Mouse (Mus musculus) regulatory T cell (primary cell): ENCODE measurements around the gene B4galt5.

Experiments
- in situ Hi-C: fragments of 300-600 bp; cut with MboI, MseI; formaldehyde crosslinking; loops from one replicate; pipeline ENCODE4 v1.15.1; 2025; ENCODE audit warnings: high pct_unique_total_duplicates

The B4galt5 gene

DNA sequence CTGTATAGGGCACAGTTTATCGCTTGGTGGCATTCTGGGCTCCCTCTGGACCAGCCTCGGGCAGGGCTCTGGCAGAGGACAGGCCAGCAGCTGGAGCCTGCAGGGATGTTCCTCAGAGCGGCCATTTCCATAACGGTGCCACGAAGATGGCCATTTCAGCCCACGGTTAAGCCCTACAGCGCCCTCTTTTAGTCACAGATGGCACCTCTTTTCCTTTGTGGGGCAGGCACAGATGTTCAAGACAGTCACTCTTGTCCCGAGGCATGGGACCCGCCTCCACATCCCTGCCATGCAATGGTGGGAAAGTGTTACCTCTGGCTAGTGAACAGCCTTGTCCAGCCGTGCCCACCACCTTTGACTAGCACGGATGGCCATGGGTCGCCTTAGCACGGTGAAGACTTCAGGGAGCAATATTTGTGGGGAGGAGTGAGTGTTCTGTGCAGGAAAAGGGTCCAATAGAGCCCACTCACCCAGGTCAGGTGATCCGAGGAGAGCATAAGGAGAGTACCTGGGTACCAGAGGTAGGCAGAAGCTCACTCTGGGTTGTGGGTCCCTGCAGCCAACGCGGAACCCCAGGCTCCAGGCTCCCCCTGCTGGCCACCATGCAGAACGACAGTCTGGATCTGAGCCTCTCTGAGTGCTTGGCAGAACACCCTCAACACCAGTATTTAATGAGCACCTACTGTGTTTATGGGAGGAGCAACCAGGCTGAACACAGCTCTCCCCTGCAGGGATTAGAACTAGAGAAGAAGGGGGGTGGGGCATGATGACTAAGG, 70.0 kb downstream of the B4galt5 start:
- in situ Hi-C loops = no loop called here

- in situ Hi-C loops = no loop called here
Observed at GRCm38 (mm10) chr2:167278011-167278410, 71.0 kb downstream of the B4galt5 start.

DNA sequence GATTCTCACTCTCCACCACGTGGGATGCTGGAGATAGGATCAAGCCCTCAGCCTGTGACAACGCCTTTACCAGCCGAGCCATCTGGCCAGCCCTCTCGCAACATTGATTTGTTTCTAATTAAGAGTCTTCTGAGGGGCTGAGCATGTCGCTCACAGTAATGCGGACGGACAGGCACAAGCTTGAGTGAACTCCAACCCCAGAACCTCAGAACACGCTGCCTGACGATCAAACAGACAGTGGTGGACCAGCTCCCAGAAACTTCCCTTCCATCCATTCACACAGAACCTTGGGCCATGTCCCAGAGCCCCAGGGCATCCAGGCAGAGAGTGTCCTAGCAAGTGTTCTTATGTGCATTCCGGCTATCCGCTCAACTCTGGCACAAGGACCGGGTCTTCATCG, 72.0 kb downstream of the B4galt5 start:
- in situ Hi-C loops = no loop called here

- in situ Hi-C loops = no loop called here
Observed at GRCm38 (mm10) chr2:167275856-167276255, 73.1 kb downstream of the B4galt5 start.

DNA sequence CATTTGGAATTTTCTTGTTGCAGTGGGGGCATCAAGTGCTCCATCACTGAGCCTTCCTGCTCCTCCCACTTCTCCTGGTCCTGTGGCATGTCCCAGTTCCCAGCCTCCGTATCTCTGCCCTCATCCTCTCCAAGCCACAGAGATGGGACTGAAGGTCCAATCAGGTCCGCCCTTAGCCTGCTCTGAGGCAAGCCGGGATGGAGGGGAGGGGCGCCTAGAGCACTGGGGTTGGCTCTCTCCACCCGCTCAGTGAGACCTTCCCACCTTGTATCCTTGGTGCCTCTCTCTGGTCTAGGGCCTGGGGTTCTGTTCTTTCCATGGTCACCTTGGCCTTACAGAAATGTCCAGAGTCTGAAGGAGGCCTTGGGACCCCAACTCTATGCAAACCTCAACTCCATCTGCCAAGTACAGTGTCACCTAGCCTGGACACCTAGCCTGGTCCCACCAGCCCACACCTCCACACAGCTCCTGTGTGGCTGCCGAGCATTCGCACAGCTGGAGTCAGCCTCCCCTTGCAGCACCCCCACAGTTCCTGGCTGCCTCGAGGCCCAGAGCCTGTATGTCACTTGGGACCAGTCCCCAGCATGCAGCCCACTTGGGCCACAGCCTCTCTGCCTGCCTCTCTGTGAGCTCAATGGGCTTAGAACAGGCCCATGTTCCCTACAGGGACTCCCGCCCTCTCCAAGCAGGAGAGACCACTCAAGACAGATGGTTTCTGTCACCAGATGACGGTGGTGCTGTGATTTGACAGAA, 74.1 kb downstream of the B4galt5 start:
- in situ Hi-C loops = no loop called here

DNA sequence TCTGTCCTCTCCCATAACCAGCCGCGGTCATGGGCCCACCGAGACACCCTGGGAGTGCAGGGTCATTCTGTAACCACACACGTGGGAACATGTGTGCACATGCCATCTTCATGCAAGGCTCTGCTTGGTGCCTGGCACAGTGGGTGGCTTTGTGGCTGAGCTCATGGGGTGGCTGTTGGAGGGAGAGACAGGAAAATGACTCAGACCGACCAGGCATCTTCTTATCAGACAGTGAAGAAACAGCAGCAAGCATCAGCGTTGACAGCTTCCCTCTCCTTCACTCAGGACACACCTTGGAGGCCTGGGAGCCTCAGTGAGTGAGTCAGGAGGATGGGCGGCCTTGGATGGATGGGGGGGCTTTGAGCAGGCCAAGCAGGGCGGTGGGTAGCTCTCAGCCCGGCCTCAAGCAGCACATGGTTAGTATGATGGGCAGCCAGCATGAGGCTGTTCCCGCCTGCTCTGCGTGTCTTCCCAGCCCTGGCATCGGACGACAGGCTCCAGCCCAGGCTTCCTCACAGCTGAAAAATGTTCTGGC, 75.7 kb downstream of the B4galt5 start:
- in situ Hi-C loops = no loop called here

GRCm38 (mm10) chr2:167272706-167273105, 76.3 kb downstream of the B4galt5 start:
- in situ Hi-C loops = no loop called here

- in situ Hi-C loops = no loop called here
Observed at GRCm38 (mm10) chr2:167271121-167271521, 77.9 kb downstream of the B4galt5 start.

GRCm38 (mm10) chr2:167270496-167270895, 78.5 kb downstream of the B4galt5 start:
- in situ Hi-C loops = no loop called here

- in situ Hi-C loops = no loop called here
Observed at GRCm38 (mm10) chr2:167268721-167269120, 80.3 kb downstream of the B4galt5 start.

DNA sequence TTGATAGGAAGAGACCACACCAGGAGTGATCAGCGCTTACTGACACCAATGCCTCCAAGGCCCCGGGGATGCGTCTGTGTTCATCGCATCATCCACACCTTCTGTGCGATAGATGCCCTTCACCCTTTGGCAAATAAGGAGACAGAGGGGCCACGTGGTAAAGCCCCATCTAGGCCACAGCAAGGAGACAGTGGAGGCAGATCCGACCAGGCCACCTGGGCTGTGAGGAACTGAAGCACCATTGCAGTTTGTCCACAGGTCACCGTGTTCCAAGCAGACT, 80.6 kb downstream of the B4galt5 start:
- in situ Hi-C loops = no loop called here

DNA sequence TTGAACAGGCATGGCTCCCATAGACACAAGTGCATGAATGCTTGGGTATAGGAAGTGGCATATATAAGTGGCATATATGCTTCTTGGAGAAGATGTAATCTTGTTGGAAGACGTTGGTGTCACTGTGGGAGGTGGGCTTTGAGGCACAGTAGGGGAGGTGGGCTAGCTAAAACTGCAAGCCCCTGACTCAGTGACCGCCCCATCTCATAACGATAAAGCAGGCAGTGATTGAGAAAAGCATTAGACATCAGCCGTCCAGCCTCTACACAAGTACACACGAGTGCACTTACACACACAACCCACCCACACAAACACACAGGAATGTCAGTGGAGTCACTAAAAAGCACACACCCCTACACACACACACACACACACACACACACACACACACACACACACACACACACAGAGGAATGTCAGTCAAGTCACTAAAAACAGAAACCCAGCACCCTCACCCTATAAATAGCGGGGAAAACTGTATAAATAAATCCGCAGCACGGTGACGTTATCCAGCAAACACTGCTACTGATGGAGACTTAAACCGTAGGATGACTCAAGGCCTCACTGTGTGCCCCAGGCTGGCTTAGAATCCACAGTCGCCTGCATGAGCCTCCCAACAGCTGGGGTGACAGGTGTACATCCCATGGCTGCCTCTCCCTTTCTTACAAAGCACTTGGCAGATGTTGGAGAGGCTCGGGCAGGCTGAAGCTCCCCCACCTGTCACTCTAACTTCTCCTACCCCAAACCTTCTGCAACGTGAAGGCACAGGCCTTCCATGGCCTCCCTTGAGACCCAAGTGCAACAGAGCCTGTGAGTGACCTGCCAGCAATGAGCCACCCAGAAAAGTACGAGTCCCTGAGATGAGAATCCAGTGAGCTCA, 81.2 kb downstream of the B4galt5 start:
- in situ Hi-C loops = no loop called here

DNA sequence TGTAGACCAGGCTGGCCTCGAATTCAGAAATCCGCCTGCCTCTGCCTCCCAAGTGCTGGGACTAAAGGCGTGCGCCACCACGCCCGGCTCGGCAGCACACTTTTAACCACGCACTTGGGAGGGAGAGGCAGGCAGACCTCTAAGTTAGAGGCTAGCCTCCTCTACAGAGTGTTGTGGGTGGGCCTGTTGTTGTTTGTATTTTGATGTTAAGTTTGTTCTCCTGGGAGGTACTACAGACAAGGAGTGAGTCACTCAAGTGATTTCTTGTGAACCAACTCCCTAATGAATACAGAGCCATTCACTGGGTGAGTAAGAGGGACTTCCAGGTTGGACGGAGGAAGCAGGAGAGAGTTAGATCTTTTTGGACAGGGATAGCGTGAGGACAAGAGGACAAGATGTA, 82.8 kb downstream of the B4galt5 start:
- in situ Hi-C loops = no loop called here

DNA sequence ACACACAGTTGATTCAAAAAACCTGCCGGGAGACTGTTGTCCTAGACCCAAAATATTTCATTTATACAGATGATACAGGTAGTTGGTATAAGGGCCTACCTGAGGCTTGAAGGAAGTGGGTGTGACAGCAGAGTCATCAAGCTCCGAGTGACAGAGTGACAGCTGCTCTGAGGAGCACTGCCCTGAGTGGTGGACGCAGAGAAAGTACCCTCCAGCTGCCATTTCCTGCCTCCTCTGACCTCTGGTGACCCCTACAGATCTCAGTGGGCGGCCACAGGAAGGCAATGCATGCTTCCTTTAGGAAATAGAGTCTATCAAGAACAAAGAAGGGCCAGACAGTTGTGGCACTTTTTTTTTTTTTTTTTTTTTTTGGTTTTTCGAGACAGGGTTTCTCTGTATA, 83.2 kb downstream of the B4galt5 start:
- in situ Hi-C loops = no loop called here

- in situ Hi-C loops = no loop called here
Observed at GRCm38 (mm10) chr2:167265021-167265420, 84.0 kb downstream of the B4galt5 start.

DNA sequence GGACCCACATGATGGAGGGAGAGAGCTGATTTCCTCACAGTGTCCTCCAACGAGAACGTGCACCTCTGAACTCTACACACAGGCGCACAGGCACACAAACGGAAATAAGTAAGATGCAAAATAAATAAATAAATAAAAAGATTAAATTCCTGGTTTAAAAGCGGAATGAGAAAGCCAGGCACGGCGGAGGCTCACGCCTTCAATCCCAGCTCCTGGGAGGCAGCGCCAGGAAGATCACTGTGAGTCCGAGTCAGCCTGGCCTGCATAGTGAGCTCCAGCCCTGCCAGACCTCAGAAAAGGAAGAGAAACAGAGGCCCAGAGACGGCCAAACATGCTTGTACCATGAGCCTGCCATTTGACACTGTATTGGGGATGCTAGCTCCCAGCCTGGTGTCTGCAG, 85.1 kb downstream of the B4galt5 start:
- in situ Hi-C loops = no loop called here

GRCm38 (mm10) chr2:167263040-167263810, 85.8 kb downstream of the B4galt5 start:
- in situ Hi-C loops = no loop called here

- in situ Hi-C loops = no loop called here
Observed at GRCm38 (mm10) chr2:167262433-167262832, 86.5 kb downstream of the B4galt5 start.

DNA sequence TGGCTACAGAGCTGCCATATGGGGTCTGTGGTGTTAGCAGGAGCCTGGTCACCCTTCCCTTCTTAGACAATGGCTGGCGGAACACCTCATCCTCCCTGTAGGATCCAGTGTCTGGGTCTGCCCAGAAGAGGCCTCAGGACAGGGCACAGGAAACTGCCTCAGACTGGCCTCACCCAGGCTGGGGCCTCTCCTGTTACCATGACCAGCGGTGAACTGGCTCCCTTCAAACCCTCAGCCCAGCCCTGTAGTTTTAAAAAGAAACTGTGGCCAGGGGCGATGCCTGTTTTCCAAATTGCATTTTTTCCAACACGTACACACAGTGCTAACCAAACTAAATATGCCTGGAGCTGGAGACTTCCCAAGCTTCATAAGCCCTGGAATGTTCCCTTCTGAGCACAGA, 87.9 kb downstream of the B4galt5 start:
- in situ Hi-C loops = no loop called here

DNA sequence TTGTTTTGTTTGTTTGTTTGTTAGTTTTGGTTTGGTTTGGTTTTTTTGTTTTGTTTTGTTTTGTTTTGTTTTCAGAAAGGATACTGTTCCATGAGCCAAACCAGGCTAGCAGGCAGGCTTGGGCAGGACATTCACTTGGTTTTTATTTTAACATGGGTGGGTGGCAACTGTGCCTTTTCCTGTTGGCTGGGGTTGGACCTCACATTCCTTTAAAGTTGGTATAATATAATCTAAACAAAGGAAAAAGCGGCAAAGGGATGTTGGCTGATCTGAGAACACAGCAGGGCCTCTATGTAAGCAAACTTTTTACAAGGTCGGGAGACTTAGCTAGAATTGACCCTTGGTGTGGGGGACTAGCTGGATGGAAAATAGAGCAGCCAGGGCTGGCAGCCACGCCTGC, 91.2 kb downstream of the B4galt5 start:
- in situ Hi-C loops = no loop called here

GRCm38 (mm10) chr2:167254808-167255207, 94.2 kb downstream of the B4galt5 start:
- in situ Hi-C loops = no loop called here
